Mouse (Mus musculus): ENCODE data around the gene Gas2l1. TPM values are rescaled to one million over a fixed set of nuclear protein-coding genes. Genes with fewer than 3 reads are reported as not detected.

Gas2l1 gene
- total RNA-seq, 2 experiments from 2014 or later = 1.1 to 2.4 TPM

GRCm38 (mm10) chr11:5067063-5067462 lies 1.9 kb upstream of the Gas2l1 start:
- no peak for ATAC-seq (ENCODE audit: poor library complexity, severe bottlenecking)

- no peak for ATAC-seq (ENCODE audit: poor library complexity, severe bottlenecking)
These were observed 658 bp downstream of the Gas2l1 start for GRCm38 (mm10) chr11:5064282-5065055.

GRCm38 (mm10) chr11:5063561-5064281 lies 1.4 kb downstream of the Gas2l1 start:
- no peak for ATAC-seq (ENCODE audit: poor library complexity, severe bottlenecking)

GRCm38 (mm10) chr11:5062860-5063505 lies 2.1 kb downstream of the Gas2l1 start:
- no peak for ATAC-seq (ENCODE audit: poor library complexity, severe bottlenecking)

- ATAC-seq (ENCODE audit: poor library complexity, severe bottlenecking) = no peak
These were observed 2.8 kb downstream of the Gas2l1 start for GRCm38 (mm10) chr11:5062326-5062725.

GRCm38 (mm10) chr11:5061413-5062139 lies 3.6 kb downstream of the Gas2l1 start:
- peak; percentile 30 for ATAC-seq (ENCODE audit: poor library complexity, severe bottlenecking)

GRCm38 (mm10) chr11:5060756-5061412 lies 4.2 kb downstream of the Gas2l1 start:
- ATAC-seq (ENCODE audit: poor library complexity, severe bottlenecking) = no peak

- ATAC-seq (ENCODE audit: poor library complexity, severe bottlenecking) = no peak
These were observed 5.4 kb downstream of the Gas2l1 start for GRCm38 (mm10) chr11:5059704-5060156.

GRCm38 (mm10) chr11:5059230-5059629 lies 5.9 kb downstream of the Gas2l1 start:
- ATAC-seq (ENCODE audit: poor library complexity, severe bottlenecking) = no peak

- no peak for ATAC-seq (ENCODE audit: poor library complexity, severe bottlenecking)
These were observed 6.3 kb downstream of the Gas2l1 start for GRCm38 (mm10) chr11:5058783-5059182.

- ATAC-seq (ENCODE audit: poor library complexity, severe bottlenecking) = no peak
These were observed 7.1 kb downstream of the Gas2l1 start, which contains the start of gene Rasl10a for GRCm38 (mm10) chr11:5057856-5058641. Gene Rasl10a, plus strand, starts transcription at chr11:5058128.

GRCm38 (mm10) chr11:5057541-5057855 lies 7.6 kb downstream of the Gas2l1 start:
- ATAC-seq (ENCODE audit: poor library complexity, severe bottlenecking) = no peak

- no peak for ATAC-seq (ENCODE audit: poor library complexity, severe bottlenecking)
These were observed 8.1 kb downstream of the Gas2l1 start for GRCm38 (mm10) chr11:5057064-5057463.

- ATAC-seq (ENCODE audit: poor library complexity, severe bottlenecking) = no peak; the same call in 1 of the 2 replicates
These were observed 8.9 kb downstream of the Gas2l1 start for GRCm38 (mm10) chr11:5055945-5056938.

GRCm38 (mm10) chr11:5054874-5055273 lies 10.3 kb downstream of the Gas2l1 start:
- no peak for ATAC-seq (ENCODE audit: poor library complexity, severe bottlenecking)

GRCm38 (mm10) chr11:5054151-5054550 lies 11.0 kb downstream of the Gas2l1 start:
- ATAC-seq (ENCODE audit: poor library complexity, severe bottlenecking) = no peak

- ATAC-seq (ENCODE audit: poor library complexity, severe bottlenecking) = no peak
These were observed 12.8 kb downstream of the Gas2l1 start for GRCm38 (mm10) chr11:5052200-5052854.

- ATAC-seq (ENCODE audit: poor library complexity, severe bottlenecking) = no peak
These were observed 13.5 kb downstream of the Gas2l1 start for GRCm38 (mm10) chr11:5051629-5052028.
